Mouse (Mus musculus) G1E-ER4 (cell line): ENCODE results near the gene Olfr1151. TPM values are rescaled to one million over a fixed set of nuclear protein-coding genes. Genes with fewer than 3 reads are reported as not detected.

Experiments used
- GATA1 ChIP-seq: IDR thresholded peaks from one replicate; pipeline ENCODE4 v1.8.0; 2012; ENCODE audit warnings: low read length, inconsistent platforms
- polyA plus RNA-seq: library from polyadenylated mRNA; stranded (reverse); fragments of >175 nt; gene quantifications from 2 replicates; pipeline ENCODE4 v1.2.3, GENCODE M21; 2012

Olfr1151 gene
- not detected in 2 replicates for polyA plus RNA-seq

GRCm38 (mm10) chr2:87855562-87855961, at the start of gene Olfr1151:
Gene Olfr1151, plus strand, starts transcription at chr2:87855862.
- TF ChIP-seq GATA1 = no peak

- no peak for TF ChIP-seq GATA1
These were observed 46.1 kb upstream of the Olfr1151 start, which contains the start of gene Olfr1145 for GRCm38 (mm10) chr2:87809522-87809921. Gene Olfr1145, plus strand, starts transcription at chr2:87809822.

GRCm38 (mm10) chr2:87830233-87830632, 25.4 kb upstream of the Olfr1151 start, which contains the start of gene Olfr1148:
Gene Olfr1148, plus strand, starts transcription at chr2:87830533.
- no peak for TF ChIP-seq GATA1

DNA sequence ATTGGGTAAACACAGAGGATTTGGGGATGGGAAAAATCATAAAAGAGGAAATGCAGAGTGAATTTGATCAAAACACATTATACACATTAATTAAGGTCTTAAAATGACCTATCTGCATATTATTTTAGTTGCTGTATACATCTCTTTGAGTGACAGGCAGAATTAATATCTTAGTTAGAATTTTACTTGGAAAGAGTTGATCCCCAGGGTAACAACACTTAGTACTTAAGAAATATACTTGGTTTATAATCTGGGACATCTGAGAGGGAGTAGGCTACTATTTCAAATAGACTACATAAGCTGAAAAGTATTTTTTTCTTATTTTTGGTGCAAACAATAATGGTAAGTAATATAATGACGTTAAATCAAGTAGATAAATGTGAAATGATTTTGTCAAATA, 12.0 kb upstream of the Olfr1151 start, which contains the start of gene Olfr1150-ps1:
Olfr1150-ps1 (plus strand) TSS at position 301 of the 400 bp plus-strand sequence.
- no peak for TF ChIP-seq GATA1

GRCm38 (mm10) chr2:87866192-87866591, 10.5 kb downstream of the Olfr1151 start, which contains the start of gene Olfr1152:
Gene Olfr1152, plus strand, starts transcription at chr2:87866492.
- TF ChIP-seq GATA1 = no peak

DNA sequence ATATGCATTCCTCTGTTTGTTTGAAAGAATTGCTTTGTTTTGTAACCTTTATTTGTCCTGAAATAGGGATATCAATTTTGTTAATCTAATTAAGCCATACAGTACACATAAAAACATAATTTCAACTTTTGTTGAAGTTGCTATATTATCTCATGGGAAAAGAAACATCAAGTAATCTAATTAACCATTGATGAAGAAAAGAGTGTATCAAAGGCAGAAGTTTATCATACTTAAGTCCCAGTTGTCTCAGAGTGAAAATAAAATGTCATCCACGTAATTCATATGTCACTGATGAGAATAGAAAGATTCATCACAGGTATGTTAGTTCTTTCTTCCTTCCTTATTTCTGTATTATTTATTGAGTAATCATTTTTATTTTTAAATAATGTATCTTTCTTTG, 39.0 kb downstream of the Olfr1151 start, which contains the start of gene Olfr1153:
Olfr1153 (plus strand) TSS at position 301 of the 400 bp plus-strand sequence.
- TF ChIP-seq GATA1 = no peak

DNA sequence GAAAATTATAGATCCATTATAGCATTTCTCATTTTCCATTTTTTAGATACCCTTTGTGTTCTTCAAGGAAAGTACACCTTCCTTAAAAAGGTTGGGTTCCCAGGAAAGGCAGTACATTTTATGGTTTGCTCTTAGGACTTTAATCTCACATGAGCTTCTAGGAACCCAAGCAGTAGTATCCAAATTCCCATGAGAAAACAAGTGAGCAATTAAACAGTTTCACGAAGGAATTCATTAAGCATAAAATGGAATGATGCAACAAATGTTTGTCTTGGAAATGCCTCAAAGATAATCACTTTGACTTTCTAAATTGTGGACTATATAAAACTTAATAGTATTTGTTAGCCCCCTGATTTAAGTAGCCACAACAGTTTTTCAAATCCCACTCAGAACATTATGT, 49.4 kb downstream of the Olfr1151 start, which contains the start of gene Olfr1154:
Olfr1154 (minus strand) TSS at position 101 of the 400 bp plus-strand sequence.
- TF ChIP-seq GATA1 = no peak

Other genes starting within 250 kb of the Olfr1151 start
- gene Olfr1130, start 249.7 kb upstream of the Olfr1151 start, polyA plus RNA-seq = not detected in 2 replicates
- not detected in 2 replicates for gene Olfr1131, start 228.8 kb upstream of the Olfr1151 start, polyA plus RNA-seq
- gene Olfr1132, start 218.3 kb upstream of the Olfr1151 start, polyA plus RNA-seq = not detected in 2 replicates
- gene Olfr1133, start 208.5 kb upstream of the Olfr1151 start, polyA plus RNA-seq = not detected in 2 replicates
- gene Olfr1134, start 197.4 kb upstream of the Olfr1151 start, polyA plus RNA-seq = not detected in 2 replicates
- gene Olfr1135, start 182.2 kb upstream of the Olfr1151 start, polyA plus RNA-seq = not detected in 2 replicates
- gene Olfr1136, start 161.9 kb upstream of the Olfr1151 start, polyA plus RNA-seq = not detected in 2 replicates
- not detected in 2 replicates for gene Olfr1137, start 142.7 kb upstream of the Olfr1151 start, polyA plus RNA-seq
- gene Olfr1138, start 115.9 kb upstream of the Olfr1151 start, polyA plus RNA-seq = not detected in 2 replicates
- not detected in 2 replicates for gene Olfr1140, start 112.1 kb upstream of the Olfr1151 start, polyA plus RNA-seq
- gene Olfr1141, start 101.9 kb upstream of the Olfr1151 start, polyA plus RNA-seq = not detected in 2 replicates
- not detected in 2 replicates for gene Olfr152, start 76.4 kb upstream of the Olfr1151 start, polyA plus RNA-seq
- not detected in 2 replicates for gene Olfr1143, start 55.3 kb upstream of the Olfr1151 start, polyA plus RNA-seq
- not detected in 2 replicates for gene Olfr1145, start 46.0 kb upstream of the Olfr1151 start, polyA plus RNA-seq
- gene Olfr1148, start 25.3 kb upstream of the Olfr1151 start, polyA plus RNA-seq = not detected in 2 replicates
- gene Olfr1150-ps1, start 11.9 kb upstream of the Olfr1151 start, polyA plus RNA-seq = not detected in 2 replicates
- not detected in 2 replicates for gene Olfr1152, start 10.6 kb downstream of the Olfr1151 start, polyA plus RNA-seq
- not detected in 2 replicates for gene Olfr1153, start 39.1 kb downstream of the Olfr1151 start, polyA plus RNA-seq
- gene Olfr1154, start 49.3 kb downstream of the Olfr1151 start, polyA plus RNA-seq = not detected in 2 replicates
- not detected in 2 replicates for gene Olfr1155, start 89.3 kb downstream of the Olfr1151 start, polyA plus RNA-seq
- gene Olfr1156, start 97.2 kb downstream of the Olfr1151 start, polyA plus RNA-seq = not detected in 2 replicates
- gene Olfr1157, start 112.4 kb downstream of the Olfr1151 start, polyA plus RNA-seq = not detected in 2 replicates
- gene Olfr74, start 118.8 kb downstream of the Olfr1151 start, polyA plus RNA-seq = not detected in 2 replicates
- not detected in 2 replicates for gene Olfr1158, start 134.3 kb downstream of the Olfr1151 start, polyA plus RNA-seq
- gene Olfr1160, start 152.4 kb downstream of the Olfr1151 start, polyA plus RNA-seq = not detected in 2 replicates
- gene Olfr1161, start 166.9 kb downstream of the Olfr1151 start, polyA plus RNA-seq = not detected in 2 replicates
- not detected in 2 replicates for gene Olfr73, start 181.8 kb downstream of the Olfr1151 start, polyA plus RNA-seq
- gene Olfr1162, start 195.3 kb downstream of the Olfr1151 start, polyA plus RNA-seq = not detected in 2 replicates
- not detected in 2 replicates for gene Olfr1163, start 216.0 kb downstream of the Olfr1151 start, polyA plus RNA-seq
- gene Olfr1164, start 238.1 kb downstream of the Olfr1151 start, polyA plus RNA-seq = not detected in 2 replicates